Mouse (Mus musculus) adrenal gland, postnatal 25 days (tissue): ENCODE results near the gene Slc23a4. TPM values are rescaled to one million over a fixed set of nuclear protein-coding genes. Genes with fewer than 3 reads are reported as not detected.

Experiments
- DNase-seq: peaks from one replicate; pipeline ENCODE4 v3.0.0; 2021; ENCODE audit warnings: mixed read lengths
- total RNA-seq: library from RNA; stranded (reverse); gene quantifications from 2 replicates; pipeline ENCODE4 v1.2.3, GENCODE M21; 2021

The Slc23a4 gene
- total RNA-seq, 1 experiment from 2014 or later, result not detected

- no peak for DNase-seq
These were observed 33.0 kb downstream of the Slc23a4 start for GRCm38 (mm10) chr6:34954926-34955861.

- no peak for DNase-seq
These were observed 36.1 kb downstream of the Slc23a4 start for GRCm38 (mm10) chr6:34951956-34952667.

GRCm38 (mm10) chr6:34951518-34951917 lies 36.7 kb downstream of the Slc23a4 start:
- no peak for DNase-seq

DNA sequence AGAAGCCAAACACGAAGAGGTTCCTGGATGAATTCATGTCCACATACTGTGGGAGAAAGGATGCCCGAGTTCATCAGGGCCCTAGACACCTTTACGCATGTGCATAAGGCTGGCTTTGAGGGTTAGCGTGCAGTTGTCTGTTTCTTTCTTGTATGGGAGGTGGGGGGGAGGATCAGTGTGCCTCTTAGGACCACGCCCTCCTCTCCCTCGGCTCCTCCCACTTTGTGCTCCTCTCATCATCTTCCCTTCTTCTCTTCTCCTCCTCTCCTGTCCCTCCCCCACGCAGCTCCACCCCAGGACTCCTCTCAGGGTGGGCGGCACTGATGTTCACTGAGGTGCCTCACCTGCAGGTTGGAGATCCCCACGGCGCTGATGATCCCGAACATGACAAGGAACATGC lies 39.7 kb downstream of the Slc23a4 start:
- DNase-seq, result no peak

- no peak for DNase-seq
These were observed 41.6 kb downstream of the Slc23a4 start for GRCm38 (mm10) chr6:34946486-34947079.

- DNase-seq, result no peak
These were observed 44.7 kb downstream of the Slc23a4 start for GRCm38 (mm10) chr6:34943499-34943898.

DNA sequence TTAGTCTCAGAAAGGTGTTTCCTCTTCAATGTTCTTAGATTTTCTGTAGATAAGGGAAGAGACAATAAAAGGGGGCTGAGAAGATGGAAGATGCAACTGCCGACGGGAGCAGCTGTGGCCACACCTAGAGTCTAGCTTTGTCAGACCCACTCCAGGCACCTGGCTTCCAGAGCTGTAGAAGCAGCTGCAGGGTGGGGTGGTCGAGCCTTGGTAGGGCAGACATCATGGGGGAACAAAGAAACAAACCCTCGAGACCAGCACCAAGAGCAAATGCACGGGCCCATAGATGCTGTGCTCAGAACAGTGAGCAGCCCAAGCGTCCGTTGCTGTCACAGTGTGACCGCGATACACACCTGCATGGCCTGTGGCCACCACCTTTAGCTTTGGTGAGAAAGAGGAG lies 45.8 kb downstream of the Slc23a4 start:
- no peak for DNase-seq

- no peak for DNase-seq
These were observed 46.7 kb downstream of the Slc23a4 start for GRCm38 (mm10) chr6:34941496-34941895.

- DNase-seq, result no peak
These were observed 48.8 kb downstream of the Slc23a4 start for GRCm38 (mm10) chr6:34939451-34939850.

- no peak for DNase-seq
These were observed 49.3 kb downstream of the Slc23a4 start for GRCm38 (mm10) chr6:34938929-34939325.

GRCm38 (mm10) chr6:34938280-34938928 lies 49.8 kb downstream of the Slc23a4 start:
- DNase-seq, result no peak

- no peak for DNase-seq
These were observed 51.5 kb downstream of the Slc23a4 start for GRCm38 (mm10) chr6:34936743-34937142.

GRCm38 (mm10) chr6:34932633-34933032 lies 55.6 kb downstream of the Slc23a4 start:
- no peak for DNase-seq

GRCm38 (mm10) chr6:34927594-34927993 lies 60.6 kb downstream of the Slc23a4 start:
- DNase-seq, result no peak

- peak; percentile 62 for DNase-seq
These were observed 61.0 kb downstream of the Slc23a4 start for GRCm38 (mm10) chr6:34927156-34927555.

GRCm38 (mm10) chr6:34921941-34922340 lies 66.3 kb downstream of the Slc23a4 start:
- no peak for DNase-seq

- no peak for DNase-seq
These were observed 67.6 kb downstream of the Slc23a4 start for GRCm38 (mm10) chr6:34920631-34921030.

GRCm38 (mm10) chr6:34919956-34920355 lies 68.2 kb downstream of the Slc23a4 start, which contains the start of gene Stra8:
Gene Stra8, plus strand, starts transcription at chr6:34920163.
- DNase-seq, result no peak

GRCm38 (mm10) chr6:34919146-34919545 lies 69.1 kb downstream of the Slc23a4 start:
- DNase-seq, result no peak

DNA sequence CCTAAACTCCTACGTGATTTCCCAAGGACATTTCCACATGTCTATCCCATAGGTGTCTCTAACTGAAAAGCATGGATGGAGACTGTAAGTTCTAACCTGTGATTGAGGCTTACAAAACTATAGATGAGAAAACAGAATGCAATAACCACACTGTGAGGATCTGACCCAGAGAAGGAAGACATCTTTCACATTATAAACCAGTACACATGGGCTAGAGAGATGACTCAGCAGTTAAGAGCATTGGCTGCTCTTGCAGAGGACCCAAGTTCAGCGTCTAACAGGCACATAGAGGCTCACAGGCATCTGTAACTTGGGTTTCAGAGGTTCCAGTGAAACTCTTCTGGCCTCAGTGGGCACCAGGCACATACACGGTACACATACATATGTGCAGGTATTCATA lies 73.7 kb downstream of the Slc23a4 start:
- no peak for DNase-seq

DNA sequence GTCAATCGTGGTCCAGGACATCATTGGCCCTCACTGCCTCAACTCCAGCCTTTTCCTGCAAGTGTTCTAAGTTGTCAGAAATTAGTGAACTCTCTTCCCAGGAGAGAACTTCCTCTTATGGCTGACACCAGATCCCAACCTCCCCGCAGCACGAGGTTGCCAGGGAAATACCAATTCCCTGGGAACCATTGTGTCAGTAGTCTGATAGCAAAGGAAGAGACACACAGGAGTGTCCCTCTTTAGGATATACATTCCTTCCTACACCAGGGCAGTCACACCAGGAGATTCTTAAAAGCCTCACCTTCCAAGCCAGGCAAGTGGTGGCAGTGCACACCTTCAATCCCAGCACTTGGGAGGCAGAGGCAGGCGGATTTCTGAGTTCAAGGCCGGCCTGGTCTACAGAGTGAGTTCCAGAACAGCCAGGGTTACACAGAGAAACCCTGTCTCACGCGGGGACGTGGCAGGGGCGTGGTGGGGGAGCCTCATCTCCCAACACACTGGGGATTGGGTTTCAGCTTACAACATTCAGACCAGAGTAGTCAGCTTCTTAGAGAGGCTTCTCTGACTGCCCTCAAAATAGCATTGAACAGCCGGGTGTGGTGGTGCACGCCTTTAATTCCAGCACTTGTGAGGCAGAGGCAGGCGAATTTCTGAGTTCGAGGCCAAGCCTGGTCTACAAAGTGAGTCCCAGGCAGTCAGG lies 74.7 kb downstream of the Slc23a4 start:
- DNase-seq, result no peak
